Mouse (Mus musculus) lung, adult 2 months (tissue): Measurements from ENCODE around the gene Pcx.

Source experiments
- CTCF ChIP-seq: fragments of 200-500 bp; IDR thresholded peaks from 2 replicates; pipeline ENCODE4 v1.5.1; 2011; ENCODE audit warnings: mild to moderate bottlenecking, low read length, control low read depth; ENCODE audit not compliant: insufficient read depth
- POLR2A ChIP-seq: fragments of 200-500 bp; IDR thresholded peaks from 2 replicates; pipeline ENCODE4 v1.6.1; 2011; ENCODE audit warnings: low read depth, mild to moderate bottlenecking, control low read depth, low read length, borderline replicate concordance; ENCODE audit errors: extremely low read depth

GRCm38 (mm10) chr19:4491080-4491695, 19.1 kb upstream of the Pcx start:
- TF ChIP-seq CTCF: no peak
- TF ChIP-seq POLR2A: no peak
